Mouse (Mus musculus): ENCODE measurements at regions not wholly inside any gene's neighbourhood (a gene's known extent, or its start where the extent isn't known, plus 50 kb on each side); places are given as distances from the start of the nearest gene placed in this dataset.

DNA sequence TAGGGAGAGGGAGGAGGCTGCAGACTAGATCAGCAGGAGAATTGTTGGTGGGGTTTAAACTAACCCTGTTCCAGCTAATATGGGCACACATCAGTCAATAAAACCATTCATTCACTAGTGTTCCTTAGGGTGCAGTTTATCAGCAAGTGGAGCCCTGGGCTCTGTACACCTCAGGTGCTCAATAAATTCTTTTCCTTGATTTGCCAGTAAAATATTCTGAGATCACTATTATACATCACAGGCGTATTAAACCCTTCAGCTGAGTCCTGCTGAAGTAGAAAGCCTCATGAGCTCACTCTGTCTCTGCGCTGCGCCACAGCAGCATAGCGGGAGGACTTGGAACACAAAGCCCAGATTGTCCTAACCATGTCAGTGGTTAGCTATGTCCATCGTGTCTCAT, 389.3 kb downstream of the Hs3st3b1 start:
- no peak for TF ChIP-seq CTCF (conservative IDR thresholded peaks at IDR 0.05; ENCODE audit: low read length)
- no peak for TF ChIP-seq POU5F1 (IDR thresholded peaks at IDR 0.05; ENCODE audit: borderline replicate concordance, low read length)
- no peak for TF ChIP-seq NANOG (IDR thresholded peaks at IDR 0.05; ENCODE audit: borderline replicate concordance, low read length)

Data from E14TG2a.4 (cell line).